Mouse (Mus musculus): Measurements from ENCODE around the gene Wdr1. TPM values are rescaled to one million over a fixed set of nuclear protein-coding genes. Genes with fewer than 3 reads are reported as not detected.
"Not testable (repeated sequence)": the region's sequence is repeated elsewhere in the genome, so short reads cannot be mapped to it uniquely, and the experiment has no call there.

Gene Wdr1
- polyA plus RNA-seq, 1 experiment, result 141 TPM

DNA sequence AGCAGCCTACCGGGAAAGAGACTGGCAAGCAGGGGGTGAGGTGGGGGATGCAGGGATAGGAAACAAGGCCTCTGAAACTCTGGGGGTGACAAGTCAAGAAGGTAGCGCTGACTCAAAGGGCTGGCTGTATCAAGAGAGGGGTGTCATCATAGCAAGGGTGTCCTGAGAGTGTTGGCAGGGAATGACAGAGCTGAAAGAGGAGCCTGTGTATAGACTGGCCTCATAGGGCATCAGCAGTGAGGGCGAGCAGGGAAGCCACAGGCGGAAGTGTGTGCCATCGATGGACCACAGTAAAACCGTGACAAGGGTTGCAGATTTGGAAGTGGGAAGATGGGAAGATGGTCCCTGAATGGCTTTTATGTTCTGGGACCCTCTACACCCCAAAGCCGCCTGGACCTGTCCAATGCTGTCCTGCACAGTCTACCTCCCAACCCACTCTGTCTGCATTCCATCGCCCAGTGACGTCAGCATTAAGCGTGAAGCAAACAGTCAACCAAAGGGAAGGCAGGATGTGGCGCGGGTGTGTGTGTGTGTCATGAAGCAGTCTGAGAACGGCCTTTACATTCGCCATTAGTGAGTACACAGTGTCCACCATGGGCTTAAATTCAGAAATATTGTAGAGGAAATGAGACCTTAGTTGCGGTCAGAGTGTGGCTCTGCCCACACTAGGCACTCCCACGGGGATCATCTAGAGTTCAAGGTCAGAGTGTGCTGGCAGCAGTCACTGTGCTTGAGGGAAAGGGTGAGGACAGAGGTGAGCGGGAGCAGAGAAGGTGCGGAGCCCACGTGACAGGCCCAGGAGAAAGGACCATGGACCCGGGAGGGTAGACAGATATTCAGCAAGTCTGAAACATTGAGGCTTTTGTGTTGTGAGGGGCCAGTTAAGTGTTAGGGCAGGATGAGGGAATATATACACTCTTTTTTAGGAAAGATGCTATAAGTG, 74.1 kb downstream of the Wdr1 start:
- no peak for DNase-seq (ENCODE audit: low read depth)
- TF ChIP-seq POLR2A (IDR thresholded peaks at IDR 0.05; ENCODE audit: borderline replicate concordance, extremely low read depth, insufficient read depth, insufficient read length, poor library complexity, severe bottlenecking), result no peak
- no peak for TF ChIP-seq CTCF (IDR thresholded peaks at IDR 0.05; ENCODE audit: borderline replicate concordance, extremely low read depth, insufficient read depth, insufficient read length)

- no peak for DNase-seq (ENCODE audit: low read depth)
- TF ChIP-seq CTCF (IDR thresholded peaks at IDR 0.05; ENCODE audit: borderline replicate concordance, extremely low read depth, insufficient read depth, insufficient read length), result no peak
- TF ChIP-seq POLR2A (IDR thresholded peaks at IDR 0.05; ENCODE audit: borderline replicate concordance, extremely low read depth, insufficient read depth, insufficient read length, poor library complexity, severe bottlenecking), result no peak
These were observed 75.0 kb downstream of the Wdr1 start for GRCm38 (mm10) chr5:38488026-38488425.

DNA sequence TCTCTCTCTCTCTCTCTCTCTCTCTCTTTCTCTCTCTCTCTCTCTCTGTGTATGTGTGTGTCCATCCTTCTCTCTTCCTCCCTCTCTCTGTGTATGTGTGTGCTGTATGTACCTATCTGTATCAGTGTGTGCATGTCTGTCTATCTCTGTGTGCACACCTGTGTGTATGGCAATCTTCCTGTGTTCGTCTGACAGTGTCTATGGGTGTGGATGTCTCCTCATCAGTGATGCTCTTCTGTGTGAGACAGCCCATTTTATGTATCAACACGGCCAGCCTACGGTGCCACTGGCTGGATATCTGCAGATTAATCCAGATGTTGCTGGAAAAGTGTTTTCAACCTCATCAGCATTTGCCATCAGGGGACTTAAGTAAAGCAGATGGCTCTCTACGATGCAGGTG, 75.8 kb downstream of the Wdr1 start:
- TF ChIP-seq POLR2A (IDR thresholded peaks at IDR 0.05; ENCODE audit: borderline replicate concordance, extremely low read depth, insufficient read depth, insufficient read length, poor library complexity, severe bottlenecking) (no peak), CTCF (IDR thresholded peaks at IDR 0.05; ENCODE audit: borderline replicate concordance, extremely low read depth, insufficient read depth, insufficient read length) (no peak)

DNA sequence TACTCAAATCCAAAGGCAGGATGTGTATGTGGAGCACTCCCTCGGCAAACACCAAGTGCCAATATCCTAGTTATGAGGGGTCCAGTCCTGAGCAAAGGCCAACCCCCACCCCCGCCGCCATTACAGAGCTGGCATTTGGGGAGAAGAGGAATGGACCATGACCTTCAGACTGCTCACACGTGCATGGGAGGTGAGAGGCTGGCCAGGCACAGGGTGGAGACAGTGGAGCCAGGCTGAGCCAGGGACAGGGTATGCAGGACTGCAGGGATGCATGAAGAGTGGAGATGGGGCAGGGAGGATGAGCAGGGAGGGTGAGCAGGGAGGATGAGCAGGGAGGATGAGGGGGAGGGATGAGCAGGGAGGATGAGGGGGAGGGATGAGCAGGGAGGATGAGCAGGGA, 77.1 kb downstream of the Wdr1 start:
- no peak for DNase-seq (ENCODE audit: low read depth)
- TF ChIP-seq CTCF (IDR thresholded peaks at IDR 0.05; ENCODE audit: borderline replicate concordance, extremely low read depth, insufficient read depth, insufficient read length) (no peak), POLR2A (IDR thresholded peaks at IDR 0.05; ENCODE audit: borderline replicate concordance, extremely low read depth, insufficient read depth, insufficient read length, poor library complexity, severe bottlenecking) (no peak)

More for the DNA sequence above, 75.8 kb downstream of the Wdr1 start:
- DNase-seq (ENCODE audit: low read depth), result no peak

GRCm38 (mm10) chr5:38483518-38484110, 79.4 kb downstream of the Wdr1 start:
- TF ChIP-seq POLR2A (IDR thresholded peaks at IDR 0.05; ENCODE audit: borderline replicate concordance, extremely low read depth, insufficient read depth, insufficient read length, poor library complexity, severe bottlenecking) (no peak), CTCF (IDR thresholded peaks at IDR 0.05; ENCODE audit: borderline replicate concordance, extremely low read depth, insufficient read depth, insufficient read length) (no peak)
- DNase-seq (ENCODE audit: low read depth), result no peak

GRCm38 (mm10) chr5:38480822-38481707, 82.0 kb downstream of the Wdr1 start:
- no peak for DNase-seq (ENCODE audit: low read depth)
- TF ChIP-seq CTCF (IDR thresholded peaks at IDR 0.05; ENCODE audit: borderline replicate concordance, extremely low read depth, insufficient read depth, insufficient read length) (no peak), POLR2A (IDR thresholded peaks at IDR 0.05; ENCODE audit: borderline replicate concordance, extremely low read depth, insufficient read depth, insufficient read length, poor library complexity, severe bottlenecking) (no peak)

DNA sequence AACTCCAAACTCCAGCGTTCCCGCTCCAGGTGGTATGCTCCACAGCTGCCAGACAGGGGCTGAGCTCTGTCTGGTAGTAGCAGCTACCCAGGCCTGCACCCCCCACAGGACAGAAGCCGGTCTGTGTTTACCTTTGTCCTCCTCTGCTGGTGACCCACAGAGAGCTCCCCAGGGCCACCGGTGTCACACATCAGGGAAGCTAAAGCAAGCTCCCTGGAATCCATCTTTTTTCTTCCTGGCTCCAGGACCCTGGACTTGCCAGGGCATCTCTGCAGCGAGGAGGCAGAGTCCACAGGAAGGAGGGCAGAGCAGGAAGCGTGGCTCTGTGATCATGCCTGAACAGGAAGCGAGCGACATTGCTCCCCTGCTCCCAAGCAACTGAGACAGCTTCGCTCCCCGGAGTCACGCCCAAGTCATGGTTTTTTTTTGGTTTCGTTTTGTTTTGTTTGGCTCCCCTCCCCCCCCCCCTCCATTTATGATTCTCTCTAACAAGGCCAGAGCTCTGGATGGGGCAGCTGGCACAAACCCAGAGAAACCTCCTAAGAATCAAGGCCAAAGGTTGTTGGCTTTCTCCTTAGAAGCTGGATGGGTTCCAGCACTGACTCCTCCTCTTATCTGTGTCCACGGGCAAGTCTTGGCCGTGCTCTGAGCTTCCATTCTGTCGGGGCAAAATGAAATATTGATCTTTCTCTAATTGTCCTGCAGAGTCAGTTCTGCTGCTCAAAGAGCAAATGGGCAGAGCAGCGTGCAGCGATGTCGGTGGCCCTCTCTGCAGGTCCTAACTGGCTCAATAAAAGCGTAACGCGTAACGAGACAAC, 82.9 kb downstream of the Wdr1 start:
- peak; percentile 62 for DNase-seq (ENCODE audit: low read depth)
- TF ChIP-seq POLR2A (IDR thresholded peaks at IDR 0.05; ENCODE audit: borderline replicate concordance, extremely low read depth, insufficient read depth, insufficient read length, poor library complexity, severe bottlenecking) (no peak), CTCF (IDR thresholded peaks at IDR 0.05; ENCODE audit: borderline replicate concordance, extremely low read depth, insufficient read depth, insufficient read length) (no peak)

GRCm38 (mm10) chr5:38479545-38479907, 83.5 kb downstream of the Wdr1 start:
- not testable (repeated sequence) for DNase-seq (ENCODE audit: low read depth)

DNA sequence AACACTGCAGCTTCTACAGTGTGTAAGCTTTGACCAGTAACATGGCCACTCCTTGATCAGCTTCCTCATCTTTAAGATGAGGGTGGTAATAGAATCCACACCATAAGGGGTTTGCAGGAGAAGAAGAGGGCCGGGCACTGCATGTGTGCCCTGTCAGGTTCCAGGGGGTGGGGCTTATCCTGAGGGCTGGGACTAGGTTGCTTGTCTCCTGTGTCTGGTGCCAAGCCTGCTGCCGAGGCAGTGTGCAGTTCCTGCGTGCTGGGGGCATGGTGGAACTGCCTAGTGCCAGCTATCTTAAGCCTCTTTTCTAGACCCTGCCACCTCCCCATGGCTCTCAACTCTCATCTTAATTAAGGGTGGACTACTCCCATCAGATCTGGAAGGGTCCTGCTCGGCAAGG, 84.0 kb downstream of the Wdr1 start:
- TF ChIP-seq POLR2A (IDR thresholded peaks at IDR 0.05; ENCODE audit: borderline replicate concordance, extremely low read depth, insufficient read depth, insufficient read length, poor library complexity, severe bottlenecking), result no peak
- TF ChIP-seq CTCF (IDR thresholded peaks at IDR 0.05; ENCODE audit: borderline replicate concordance, extremely low read depth, insufficient read depth, insufficient read length), result no peak
- peak; percentile 40 for DNase-seq (ENCODE audit: low read depth)

- no peak for TF ChIP-seq CTCF (IDR thresholded peaks at IDR 0.05; ENCODE audit: borderline replicate concordance, extremely low read depth, insufficient read depth, insufficient read length)
- no peak for TF ChIP-seq POLR2A (IDR thresholded peaks at IDR 0.05; ENCODE audit: borderline replicate concordance, extremely low read depth, insufficient read depth, insufficient read length, poor library complexity, severe bottlenecking)
- DNase-seq (ENCODE audit: low read depth), result no peak
These were observed 85.1 kb downstream of the Wdr1 start for GRCm38 (mm10) chr5:38477731-38478445.

All from brain, embryonic 14.5 days (tissue).